Mouse (Mus musculus) lung, postnatal 0 days (tissue): ENCODE measurements at regions not wholly inside any gene's neighbourhood (a gene's known extent, or its start where the extent isn't known, plus 50 kb on each side); places are given as distances from the start of the nearest gene placed in this dataset.

Experiments
- ATAC-seq: fragments of 200-750 bp; cut with Nextera tagmentation; 2 replicates; pipeline ENCODE4 v1.8.0; 2017; ENCODE audit warnings: moderate library complexity
- DNase-seq: peaks from one replicate; pipeline ENCODE4 v3.0.0-alpha.2; 2016; ENCODE audit warnings: low spot score
- H3K27ac ChIP-seq: fragments of 300-500 bp; sonication (generic); 2 replicates; pipeline ENCODE4 v1.5.1; 2014; ENCODE audit warnings: antibody characterized with exemption, mild to moderate bottlenecking, low read length, mixed read lengths
- H3K27me3 ChIP-seq: fragments of 300-500 bp; sonication (generic); replicated peaks from 2 replicates; pipeline ENCODE4 v1.6.1; 2014; ENCODE audit warnings: low read length, mixed read lengths; ENCODE audit not compliant: insufficient read depth
- H3K36me3 ChIP-seq: fragments of 300-500 bp; sonication (generic); 2 replicates; pipeline ENCODE4 v1.6.1; 2014; ENCODE audit warnings: low read length, mixed read lengths; ENCODE audit not compliant: insufficient read depth
- H3K4me1 ChIP-seq: fragments of 300-500 bp; sonication (generic); 2 replicates; pipeline ENCODE4 v1.6.1; 2014; ENCODE audit warnings: antibody characterized with exemption, low read depth, low read length, mixed read lengths; ENCODE audit not compliant: insufficient read depth
- H3K4me2 ChIP-seq: fragments of 300-500 bp; sonication (generic); replicated peaks from 2 replicates; pipeline ENCODE4 v1.6.1; 2014; ENCODE audit warnings: low read depth, mild to moderate bottlenecking, low read length, moderate library complexity, mixed read lengths
- H3K4me3 ChIP-seq: fragments of 300-500 bp; sonication (generic); 2 replicates; pipeline ENCODE4 v1.5.1; 2014; ENCODE audit warnings: low read depth, low read length
- H3K9ac ChIP-seq: fragments of 300-500 bp; sonication (generic); replicated peaks from 2 replicates; pipeline ENCODE4 v1.6.1; 2014; ENCODE audit warnings: low read depth, mild to moderate bottlenecking
- H3K9me3 ChIP-seq: fragments of 300-500 bp; sonication (generic); 2 replicates; pipeline ENCODE4 v1.6.1; 2016; ENCODE audit warnings: low read length, mixed read lengths
- CTCF ChIP-seq: IDR thresholded peaks from 2 replicates; pipeline ENCODE4 v1.5.1; 2016; ENCODE audit warnings: antibody characterized with exemption, mild to moderate bottlenecking
- EP300 ChIP-seq: IDR thresholded peaks from 2 replicates; pipeline ENCODE4 v1.6.1; 2016; ENCODE audit warnings: antibody characterized with exemption, mild to moderate bottlenecking, control low read depth
- WGBS: fragments of 180-500 bp; shearing (Covaris S2); extraction: QIAGEN DNeasy Blood & Tissue Kit; methylation state at CpG from one replicate; pipeline ENCODE4 v1.1.7; 2014; 5-methylcytosine and 5-hydroxymethylcytosine counted together

- no peaks in the 10 kb centered on the region for H3K4me1 ChIP-seq
- no peak overlapping the region for H3K9ac ChIP-seq
- H3K4me3 ChIP-seq: no peak overlapping the region
- DNase-seq: no peak
- H3K27ac ChIP-seq: no peak overlapping the region
- WGBS: 77% methylated on average over 3 of the region's 3 CpGs
- no peak overlapping the region for H3K4me2 ChIP-seq
- no peaks in the 10 kb centered on the region for H3K27me3 ChIP-seq
- no peaks in the 10 kb centered on the region for H3K9me3 ChIP-seq
- ATAC-seq: no peak
- H3K36me3 ChIP-seq: no peaks in the 10 kb centered on the region
- no peak for TF ChIP-seq EP300
- TF ChIP-seq CTCF: no peak
Measured at GRCm38 (mm10) chr9:30212471-30213075, 214.3 kb upstream of the Snx19 start.

GRCm38 (mm10) chr9:30234501-30235163, 192.3 kb upstream of the Snx19 start:
- H3K4me1 ChIP-seq: no peaks in the 10 kb centered on the region
- DNase-seq (no peak), ATAC-seq (no peak)
- H3K9ac ChIP-seq: no peak overlapping the region
- 73% methylated on average over 8 of the region's 8 CpGs for WGBS
- TF ChIP-seq EP300: no peak
- no peak for TF ChIP-seq CTCF
- no peak overlapping the region for H3K27ac ChIP-seq
- H3K27me3 ChIP-seq: no peaks in the 10 kb centered on the region
- no peaks in the 10 kb centered on the region for H3K9me3 ChIP-seq
- no peaks in the 10 kb centered on the region for H3K36me3 ChIP-seq
- H3K4me2 ChIP-seq: no peak overlapping the region
- no peak overlapping the region for H3K4me3 ChIP-seq

GRCm38 (mm10) chr9:30235791-30236190, 191.1 kb upstream of the Snx19 start:
- Histone ChIP-seq H3K9me3 (no peaks in the 10 kb centered on the region), H3K27ac (no peak overlapping the region), H3K9ac (no peak overlapping the region), H3K4me3 (no peak overlapping the region), H3K27me3 (no peaks in the 10 kb centered on the region), H3K36me3 (no peaks in the 10 kb centered on the region), H3K4me2 (no peak overlapping the region), H3K4me1 (no peaks in the 10 kb centered on the region)
- DNase-seq: no peak
- TF ChIP-seq EP300 (no peak), CTCF (no peak)
- ATAC-seq: no peak
- 69% methylated on average over 3 of the region's 3 CpGs for WGBS

GRCm38 (mm10) chr9:30242107-30242506, 184.8 kb upstream of the Snx19 start:
- Histone ChIP-seq H3K27ac (no peak overlapping the region), H3K4me3 (no peak overlapping the region), H3K9ac (no peak overlapping the region), H3K4me1 (no peaks in the 10 kb centered on the region), H3K36me3 (no peaks in the 10 kb centered on the region), H3K9me3 (no peaks in the 10 kb centered on the region), H3K4me2 (no peak overlapping the region), H3K27me3 (no peaks in the 10 kb centered on the region)
- WGBS: 78% methylated on average over 5 of the region's 5 CpGs
- no peak for TF ChIP-seq CTCF
- no peak for TF ChIP-seq EP300
- ATAC-seq (no peak), DNase-seq (no peak)

- Histone ChIP-seq H3K9ac (no peak overlapping the region), H3K4me1 (no peaks in the 10 kb centered on the region), H3K27ac (no peak overlapping the region), H3K36me3 (no peaks in the 10 kb centered on the region), H3K27me3 (no peaks in the 10 kb centered on the region), H3K4me3 (no peak overlapping the region), H3K9me3 (no peaks in the 10 kb centered on the region), H3K4me2 (no peak overlapping the region)
- WGBS: 25% methylated on average over 10 of the region's 11 CpGs
- ATAC-seq (no peak), DNase-seq (peak; percentile 61)
- TF ChIP-seq CTCF: peak; percentile 87
- no peak for TF ChIP-seq EP300
Measured at GRCm38 (mm10) chr9:30264533-30265168, 162.3 kb upstream of the Snx19 start.

GRCm38 (mm10) chr9:30271081-30271480, 155.8 kb upstream of the Snx19 start:
- ATAC-seq: no peak
- H3K4me2 ChIP-seq: no peak overlapping the region
- no peak overlapping the region for H3K4me3 ChIP-seq
- DNase-seq: peak; percentile 17
- H3K9ac ChIP-seq: no peak overlapping the region
- H3K27me3 ChIP-seq: no peaks in the 10 kb centered on the region
- 49% methylated on average over 5 of the region's 5 CpGs for WGBS
- TF ChIP-seq EP300 (no peak), CTCF (no peak)
- H3K36me3 ChIP-seq: no peaks in the 10 kb centered on the region
- no peak overlapping the region for H3K27ac ChIP-seq
- H3K9me3 ChIP-seq: no peaks in the 10 kb centered on the region
- no peaks in the 10 kb centered on the region for H3K4me1 ChIP-seq
